Mouse (Mus musculus): ENCODE data around the gene Gm20897.
"Not testable (repeated sequence)": the region's sequence is repeated elsewhere in the genome, so short reads cannot be mapped to it uniquely, and the experiment has no call there.

The Gm20897 gene

GRCm38 (mm10) chrY:38502138-38502537 is at the start of gene Gm20897:
Gene Gm20897, minus strand, starts transcription at chrY:38502238.
- not testable (repeated sequence) for DNase-seq (ENCODE audit: extremely low read depth, low read depth, low spot score)

All from fat pad, adult 2 months (tissue).